Mouse (Mus musculus): ENCODE data around the gene Nefh. TPM values are rescaled to one million over a fixed set of nuclear protein-coding genes. Genes with fewer than 3 reads are reported as not detected.
A peak's percentile ranks its signal among the peaks of the same experiment; 100 is the strongest.

Nefh gene
- polyA plus RNA-seq, 2 experiments: 0.16 to 0.22 TPM

DNA sequence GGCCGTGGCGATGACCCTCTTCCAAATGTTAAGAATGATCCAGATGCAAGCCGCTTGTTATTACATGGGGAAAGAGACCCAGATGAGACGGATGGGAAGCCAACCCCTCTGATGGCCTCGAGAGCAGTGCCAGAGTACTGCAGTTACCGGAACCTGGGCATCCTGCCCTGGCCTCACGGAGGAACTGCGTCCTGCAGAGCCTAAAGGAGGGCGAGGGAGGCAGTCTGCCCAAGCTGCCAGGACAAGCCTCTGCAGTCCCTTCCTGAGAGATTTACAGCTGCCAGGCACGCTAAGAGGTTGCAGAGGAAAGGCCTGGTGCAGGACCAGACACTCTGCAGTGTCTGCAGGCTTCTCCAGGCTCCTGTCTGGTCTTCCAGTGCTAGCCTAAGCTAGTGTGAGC, 20.5 kb upstream of the Nefh start:
- 53% methylated on average over 10 of the region's 10 CpGs for WGBS (ENCODE audit: insufficient replicate concordance)
- ATAC-seq (ENCODE audit: insufficient read depth): no peak
- no peak overlapping the region for H3K4me2 ChIP-seq (ENCODE audit: low read depth)
- H3K27ac ChIP-seq: no peak overlapping the region
- H3K4me3 ChIP-seq (ENCODE audit: insufficient read depth in 1 of 2, low read depth in 2 of 2, low read length in 2 of 2): no peak overlapping the region
- no peak for TF ChIP-seq EP300 (IDR thresholded peaks at IDR 0.05; ENCODE audit: low read depth)
- no peak for TF ChIP-seq CTCF (IDR thresholded peaks at IDR 0.05; ENCODE audit: low read depth)
- no peaks in the 10 kb centered on the region for H3K9me3 ChIP-seq (ENCODE audit: control insufficient read depth, low read length)
- no peaks in the 10 kb centered on the region for H3K36me3 ChIP-seq (replicated peaks; ENCODE audit: control insufficient read depth, insufficient read depth, low read depth)
- H3K9ac ChIP-seq (replicated peaks): no peak overlapping the region
- H3K27me3 ChIP-seq (ENCODE audit: control insufficient read depth, insufficient read depth, low read length): no peaks in the 10 kb centered on the region
- peaks cover 2 to 23% of the 10 kb centered on the region in 2 experiments for H3K4me1 ChIP-seq (replicated peaks; ENCODE audit: control insufficient read depth in 2 of 2, insufficient read depth in 2 of 2, low read length in 1 of 2)
- no peak for DNase-seq (ENCODE audit: low read depth in 3 of 3, low spot score in 3 of 3)

GRCm38 (mm10) chr11:4967549-4967948, 19.7 kb upstream of the Nefh start:
- Histone ChIP-seq H3K9ac (replicated peaks) (no peak overlapping the region), H3K36me3 (replicated peaks; ENCODE audit: control insufficient read depth, insufficient read depth, low read depth) (no peaks in the 10 kb centered on the region), H3K27ac (peak overlapping the region; percentile 34), H3K4me3 (ENCODE audit: insufficient read depth in 1 of 2, low read depth in 2 of 2, low read length in 2 of 2) (no peak overlapping the region), H3K4me2 (ENCODE audit: low read depth) (peak overlapping the region; percentile 13), H3K4me1 (replicated peaks; ENCODE audit: control insufficient read depth in 2 of 2, insufficient read depth in 2 of 2, low read length in 1 of 2) (peaks cover 2 to 22% of the 10 kb centered on the region in 2 experiments), H3K9me3 (ENCODE audit: control insufficient read depth, low read length) (no peaks in the 10 kb centered on the region), H3K27me3 (ENCODE audit: control insufficient read depth, insufficient read depth, low read length) (no peaks in the 10 kb centered on the region)
- 11% methylated on average over 2 of the region's 2 CpGs for whole genome bisulfite sequencing (ENCODE audit: insufficient replicate concordance)
- no peak for TF ChIP-seq CTCF (IDR thresholded peaks at IDR 0.05; ENCODE audit: low read depth)
- TF ChIP-seq EP300 (IDR thresholded peaks at IDR 0.05; ENCODE audit: low read depth): peak; percentile 79
- peak; percentile 72 for ATAC-seq (ENCODE audit: insufficient read depth)
- DNase-seq (ENCODE audit: low read depth in 3 of 3, low spot score in 3 of 3): peak in 2 of 3 experiments; percentile 58 to 61

GRCm38 (mm10) chr11:4966888-4967287, 19.0 kb upstream of the Nefh start:
- TF ChIP-seq EP300 (IDR thresholded peaks at IDR 0.05; ENCODE audit: low read depth) (no peak), CTCF (IDR thresholded peaks at IDR 0.05; ENCODE audit: low read depth) (no peak)
- Histone ChIP-seq H3K27me3 (ENCODE audit: control insufficient read depth, insufficient read depth, low read length) (no peaks in the 10 kb centered on the region), H3K4me1 (replicated peaks; ENCODE audit: control insufficient read depth in 2 of 2, insufficient read depth in 2 of 2, low read length in 1 of 2) (peaks cover 2 to 22% of the 10 kb centered on the region in 2 experiments), H3K9ac (replicated peaks) (no peak overlapping the region), H3K4me2 (ENCODE audit: low read depth) (peak overlapping the region; percentile 13), H3K27ac (peak overlapping the region; percentile 34), H3K4me3 (ENCODE audit: insufficient read depth in 1 of 2, low read depth in 2 of 2, low read length in 2 of 2) (no peak overlapping the region), H3K36me3 (replicated peaks; ENCODE audit: control insufficient read depth, insufficient read depth, low read depth) (no peaks in the 10 kb centered on the region), H3K9me3 (ENCODE audit: control insufficient read depth, low read length) (no peaks in the 10 kb centered on the region)
- DNase-seq (ENCODE audit: low read depth in 3 of 3, low spot score in 3 of 3) (peak in 1 of 3 experiments; percentile 47), ATAC-seq (ENCODE audit: insufficient read depth) (peak; percentile 85)
- 14% methylated on average over 5 of the region's 5 CpGs for WGBS (ENCODE audit: insufficient replicate concordance)

- peak; percentile 9; the same call in 1 of the 2 replicates for ATAC-seq (ENCODE audit: insufficient read depth)
- H3K9me3 ChIP-seq (ENCODE audit: control insufficient read depth, low read length): no peaks in the 10 kb centered on the region
- H3K27ac ChIP-seq: peak overlapping the region; percentile 28; the same call in 1 of the 2 replicates
- no peaks in the 10 kb centered on the region for H3K27me3 ChIP-seq (ENCODE audit: control insufficient read depth, insufficient read depth, low read length)
- peaks cover 2 to 22% of the 10 kb centered on the region in 2 experiments for H3K4me1 ChIP-seq (replicated peaks; ENCODE audit: control insufficient read depth in 2 of 2, insufficient read depth in 2 of 2, low read length in 1 of 2)
- no peak overlapping the region for H3K4me2 ChIP-seq (ENCODE audit: low read depth)
- WGBS (ENCODE audit: insufficient replicate concordance): 50% methylated on average over 2 of the region's 2 CpGs
- no peak overlapping the region for H3K4me3 ChIP-seq (ENCODE audit: insufficient read depth in 1 of 2, low read depth in 2 of 2, low read length in 2 of 2)
- DNase-seq (ENCODE audit: low read depth in 3 of 3, low spot score in 3 of 3): no peak
- TF ChIP-seq CTCF (IDR thresholded peaks at IDR 0.05; ENCODE audit: low read depth) (no peak), EP300 (IDR thresholded peaks at IDR 0.05; ENCODE audit: low read depth) (no peak)
- no peak overlapping the region for H3K9ac ChIP-seq (replicated peaks)
- no peaks in the 10 kb centered on the region for H3K36me3 ChIP-seq (replicated peaks; ENCODE audit: control insufficient read depth, insufficient read depth, low read depth)
Measured at GRCm38 (mm10) chr11:4966325-4966724, 18.5 kb upstream of the Nefh start.

DNA sequence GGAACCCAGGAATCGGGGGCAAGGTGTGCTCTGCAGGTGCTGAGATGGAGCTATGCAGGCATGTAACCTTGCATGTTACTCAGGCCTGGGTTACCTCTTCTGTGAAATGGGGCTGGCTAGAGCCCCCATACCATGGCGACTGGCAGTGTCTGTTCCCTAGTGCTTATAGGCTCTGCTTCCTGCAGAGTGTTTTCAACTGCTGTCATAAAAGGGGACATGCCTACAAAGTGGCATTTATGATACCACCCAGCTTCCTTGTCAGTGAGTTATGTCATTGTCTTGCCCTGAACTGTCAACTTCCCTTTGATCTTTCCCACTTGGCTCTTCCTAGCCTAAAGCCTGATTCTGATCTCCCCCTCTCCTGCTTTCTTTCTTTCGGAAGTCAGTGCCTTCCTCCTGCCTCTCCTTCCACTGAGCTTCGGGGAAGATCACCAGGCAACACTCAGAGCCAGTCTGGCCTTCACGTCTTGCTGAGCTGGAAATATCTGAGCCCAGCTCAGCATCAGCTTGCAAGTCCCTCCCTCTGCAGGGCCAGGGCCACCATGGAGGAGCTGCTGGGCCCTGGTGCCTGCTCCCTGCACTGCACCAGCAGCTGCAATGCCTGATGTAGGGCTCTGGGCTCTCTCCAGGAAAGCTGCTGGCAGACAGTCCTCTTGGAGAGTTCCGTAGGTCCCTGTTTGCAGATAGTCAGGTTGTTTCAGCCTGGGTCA, 15.4 kb upstream of the Nefh start:
- no peak for ATAC-seq (ENCODE audit: insufficient read depth)

More for the DNA sequence above, 15.4 kb upstream of the Nefh start:
- Histone ChIP-seq H3K4me3 (ENCODE audit: insufficient read depth in 1 of 2, low read depth in 2 of 2, low read length in 2 of 2) (no peak overlapping the region), H3K4me1 (replicated peaks; ENCODE audit: control insufficient read depth in 2 of 2, insufficient read depth in 2 of 2, low read length in 1 of 2) (peaks cover 2 to 18% of the 10 kb centered on the region in 2 experiments), H3K9me3 (ENCODE audit: control insufficient read depth, low read length) (no peaks in the 10 kb centered on the region), H3K9ac (replicated peaks) (no peak overlapping the region), H3K36me3 (replicated peaks; ENCODE audit: control insufficient read depth, insufficient read depth, low read depth) (no peaks in the 10 kb centered on the region), H3K4me2 (ENCODE audit: low read depth) (no peak overlapping the region), H3K27me3 (ENCODE audit: control insufficient read depth, insufficient read depth, low read length) (no peaks in the 10 kb centered on the region), H3K27ac (no peak overlapping the region)
- DNase-seq (ENCODE audit: low read depth in 3 of 3, low spot score in 3 of 3): no peak
- TF ChIP-seq EP300 (IDR thresholded peaks at IDR 0.05; ENCODE audit: low read depth) (no peak), CTCF (IDR thresholded peaks at IDR 0.05; ENCODE audit: low read depth) (no peak)
- 44% methylated on average over 6 of the region's 6 CpGs for WGBS (ENCODE audit: insufficient replicate concordance)
